Mouse (Mus musculus): ENCODE results near the gene Rpl10a.

DNA sequence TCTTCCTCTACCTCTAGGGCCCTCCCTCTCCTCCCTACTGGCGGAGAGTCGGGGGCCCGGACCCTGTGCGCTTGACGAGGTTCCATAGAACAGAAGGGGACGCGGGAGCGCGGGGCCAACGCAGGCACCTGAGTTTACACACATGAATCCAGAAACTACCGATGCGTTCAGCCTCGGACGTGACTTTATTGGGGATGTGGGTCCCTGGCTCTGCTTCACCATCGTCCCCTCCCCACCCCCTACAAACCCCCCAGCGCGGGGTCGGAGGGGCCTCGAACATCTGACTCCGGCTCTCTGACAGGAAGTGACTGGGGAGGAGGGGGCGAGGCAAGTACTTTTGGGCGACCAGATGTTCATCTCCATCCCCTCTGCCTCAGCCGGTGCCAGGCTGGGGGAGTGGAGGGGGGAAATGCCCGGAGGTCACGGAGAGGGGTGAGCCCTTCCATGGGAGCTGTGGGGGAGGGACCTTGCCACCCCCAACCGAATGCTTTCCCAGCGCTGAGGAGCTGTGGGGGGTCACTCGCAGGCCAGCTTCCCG lies 23.2 kb downstream of the Rpl10a start:
- TF ChIP-seq GATA1 (IDR thresholded peaks at IDR 0.05; ENCODE audit: borderline replicate concordance, low read length), result no peak
- TF ChIP-seq FLI1 (IDR thresholded peaks at IDR 0.05; ENCODE audit: low read length), result no peak

Measured in megakaryocyte, embryonic 14.5 days (primary cell).